Mouse (Mus musculus) layer of hippocampus, postnatal 25 days (tissue): ENCODE results near the gene Serping1. TPM values are rescaled to one million over a fixed set of nuclear protein-coding genes. Genes with fewer than 3 reads are reported as not detected.

Source experiments
- DNase-seq, 2 experiments: peaks; one replicate each; pipeline ENCODE4 v3.0.0; 2022; ENCODE audit warnings: mixed read lengths in 2 of 2, low spot score in 1 of 2; ENCODE audit errors: extremely low spot score in 1 of 2
- total RNA-seq, 2 experiments: library from RNA; stranded (reverse); gene quantifications; 2 replicates each; pipeline ENCODE4 v1.2.3; 2021

Serping1 gene
- total RNA-seq, 2 experiments from 2014 or later = 5.7 to 7.4 TPM

DNA sequence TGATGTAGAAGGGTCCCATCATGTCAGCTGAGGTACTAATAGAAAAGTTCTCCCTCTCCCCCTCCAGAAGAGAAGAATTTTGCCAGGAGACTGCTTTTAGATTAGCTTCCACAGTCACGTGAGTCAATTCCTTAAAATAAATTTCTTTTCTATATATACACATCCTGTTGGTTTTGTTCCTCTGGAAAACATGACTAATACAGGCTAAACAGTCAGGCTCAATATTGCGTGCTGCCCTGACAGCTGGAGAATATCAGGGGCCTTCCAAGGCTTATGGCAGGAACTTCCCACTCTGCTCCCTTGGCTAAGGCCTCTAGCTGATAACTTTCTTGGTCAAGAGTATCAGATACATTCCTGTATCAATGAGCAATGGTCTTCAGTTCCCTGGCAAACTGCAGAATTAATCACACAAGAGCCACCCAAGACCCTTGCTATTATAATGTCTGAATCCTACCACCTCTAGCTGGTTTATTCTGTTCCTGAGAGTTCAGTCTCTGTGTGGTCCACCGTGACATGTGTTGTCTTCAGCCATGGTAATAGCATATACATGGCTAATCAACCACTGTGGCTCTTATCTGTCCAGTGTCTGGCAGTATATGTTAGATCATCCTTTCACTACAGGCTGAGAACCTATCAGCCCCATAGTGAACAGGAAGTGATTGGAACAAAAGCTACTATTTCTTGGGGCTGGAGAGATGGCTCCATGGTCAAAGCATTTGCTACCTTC, 8.8 kb upstream of the Serping1 start:
- DNase-seq = no peak

DNA sequence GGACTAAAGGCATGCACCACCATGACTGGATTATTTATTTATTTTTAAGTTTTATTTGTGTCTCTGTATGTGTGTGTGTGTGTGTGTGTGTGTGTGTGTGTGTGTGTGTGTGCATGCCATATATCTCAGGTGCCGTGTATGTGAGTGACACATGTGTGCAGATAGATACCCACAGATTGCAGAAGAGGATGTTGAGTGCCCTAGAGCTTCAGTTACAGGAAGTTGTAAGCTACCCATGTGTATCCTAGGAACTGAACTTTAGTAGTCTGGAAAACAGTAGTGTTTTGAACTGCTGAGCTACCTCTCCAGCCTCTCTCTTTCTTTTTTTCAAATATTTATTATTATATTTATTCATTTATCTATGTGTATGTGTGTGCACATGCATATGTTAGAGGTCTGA, 8.1 kb upstream of the Serping1 start:
- DNase-seq = no peak

DNA sequence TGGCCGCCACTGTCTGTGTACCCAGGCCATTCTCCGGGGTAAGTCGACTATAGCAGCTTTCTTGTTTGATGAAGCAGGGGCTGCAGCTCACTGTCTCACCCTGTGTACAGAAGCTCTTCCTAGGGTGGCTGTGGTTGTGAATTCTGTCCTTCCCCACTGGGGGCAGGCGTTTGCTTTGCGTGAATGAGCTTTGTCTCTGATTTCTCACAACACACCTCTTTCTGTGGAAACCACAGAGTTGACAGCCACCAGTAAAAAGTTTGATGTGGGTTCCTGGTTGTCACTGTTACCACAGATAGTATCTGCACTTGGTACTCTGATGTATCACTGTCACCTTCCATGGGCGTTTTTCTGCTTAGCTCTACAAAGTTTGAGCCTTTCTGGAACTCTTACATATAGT, 4.0 kb upstream of the Serping1 start:
- DNase-seq = no peak

DNA sequence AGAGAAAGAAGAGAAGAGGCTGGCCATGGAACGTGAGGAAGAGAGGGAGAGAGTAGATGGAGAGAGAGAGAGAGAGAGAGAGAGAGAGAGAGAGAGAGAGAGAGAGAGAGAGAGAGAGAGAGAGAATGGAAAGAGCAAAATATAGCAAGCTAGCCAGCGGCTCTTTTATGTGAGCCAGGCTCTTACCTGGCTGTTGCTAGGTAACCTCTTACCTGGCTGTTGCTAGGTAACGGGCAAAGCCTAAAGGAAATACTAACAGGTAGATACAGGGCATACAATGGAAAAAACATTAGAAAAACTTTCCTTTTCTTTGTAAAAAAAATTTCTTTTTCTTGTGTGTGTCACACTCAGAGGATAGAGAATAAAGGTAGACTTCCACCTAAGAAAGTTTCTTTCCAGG, 2.5 kb upstream of the Serping1 start:
- no peak for DNase-seq

DNA sequence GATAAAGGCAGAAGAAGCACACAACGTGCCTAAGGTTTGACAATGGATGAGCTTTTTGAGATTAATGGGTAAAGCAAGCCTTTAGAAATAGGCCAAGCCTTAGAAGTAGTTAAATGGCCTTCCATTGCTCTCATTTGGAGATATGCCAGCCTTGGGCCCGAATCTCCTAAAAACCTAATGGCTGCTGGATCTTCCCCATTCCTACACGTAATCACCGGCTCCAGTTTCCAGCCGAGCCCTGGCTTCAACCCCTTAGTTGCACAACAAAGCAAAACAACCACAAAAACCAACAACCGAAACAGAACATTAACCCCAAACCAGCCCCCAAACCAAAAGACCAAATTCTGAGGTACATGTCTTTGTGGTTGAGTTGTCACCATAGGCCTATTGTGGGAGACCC, 421 bp upstream of the Serping1 start:
- DNase-seq = no peak

DNA sequence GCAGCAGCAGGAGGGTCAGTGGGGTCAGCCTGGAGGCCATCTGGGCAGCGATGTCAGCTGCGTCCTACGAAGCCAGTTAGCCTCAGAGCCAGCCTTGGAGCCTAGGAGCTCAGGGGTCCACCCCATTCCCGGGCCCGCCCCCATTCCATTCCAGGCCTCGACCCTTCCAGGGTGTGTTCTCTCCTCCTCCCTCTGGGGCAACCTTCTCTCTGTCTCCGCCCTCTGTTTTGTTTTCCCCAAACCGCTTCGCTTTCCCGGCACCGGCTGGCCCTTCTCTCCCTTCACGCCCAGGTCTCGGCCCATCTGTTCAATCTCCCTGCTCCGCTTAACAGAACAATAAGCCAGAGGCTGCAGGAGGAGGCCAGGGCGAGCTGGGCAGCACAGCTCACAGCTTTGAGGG, 493 bp downstream of the Serping1 start:
- peak in 1 of 2 experiments; percentile 9 for DNase-seq

DNA sequence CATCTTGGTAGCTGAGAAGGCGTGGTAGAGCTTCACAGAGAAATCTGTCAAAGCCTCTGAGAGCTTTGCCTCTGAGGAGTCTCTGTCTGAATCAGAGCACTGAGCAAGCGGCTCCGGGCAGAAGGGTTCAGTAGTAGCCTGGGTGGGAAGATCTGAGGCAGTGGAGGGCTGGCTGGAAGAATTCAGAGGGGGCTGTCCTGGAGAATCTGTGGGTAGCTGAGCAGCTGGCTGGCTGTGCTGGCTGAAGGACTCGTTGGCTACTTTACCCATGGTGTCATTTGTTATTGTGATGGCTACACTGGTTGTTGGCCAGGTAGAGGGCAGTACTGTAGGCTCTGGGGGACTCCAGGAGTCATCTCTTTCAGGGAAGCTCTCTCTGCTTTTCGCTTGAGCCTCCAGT, 2.0 kb downstream of the Serping1 start:
- DNase-seq = no peak

DNA sequence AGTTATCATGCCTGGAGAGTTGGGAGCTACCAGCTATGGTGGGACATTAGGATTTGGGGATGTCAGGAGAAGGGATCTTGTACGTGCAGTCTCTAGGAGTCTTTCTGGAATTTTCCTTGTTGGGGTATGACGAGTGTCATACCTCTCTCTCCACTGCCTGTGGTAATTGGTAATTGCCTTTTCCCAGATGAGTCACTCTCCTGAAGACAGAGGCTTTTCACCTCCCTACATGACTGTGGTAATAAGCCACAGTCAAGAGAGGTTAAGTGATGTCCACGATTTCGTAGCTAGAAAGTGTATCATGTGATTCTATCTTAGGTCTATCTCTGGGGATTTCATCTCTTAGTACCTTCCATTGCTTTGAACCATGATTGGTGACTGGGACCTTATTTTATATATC, 2.8 kb downstream of the Serping1 start:
- DNase-seq = no peak

DNA sequence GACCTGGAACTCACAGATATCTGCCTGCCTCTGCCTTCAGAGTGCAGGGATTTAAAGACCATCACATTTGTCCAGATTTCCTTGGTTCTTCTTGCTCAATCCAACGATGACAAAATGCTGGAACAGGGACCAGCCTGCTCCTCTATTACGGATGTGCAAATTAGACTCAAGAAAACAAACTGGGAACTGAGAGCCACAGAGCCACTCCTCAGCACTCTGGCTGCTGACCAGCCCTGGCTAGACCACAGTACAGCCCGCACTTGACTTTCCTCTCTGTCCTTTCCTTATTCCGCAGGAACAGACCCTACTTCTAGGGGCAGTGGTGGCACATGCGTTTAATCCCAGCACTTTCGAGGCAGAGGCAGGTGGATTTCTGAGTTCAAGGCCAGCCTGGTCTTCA, 4.7 kb downstream of the Serping1 start:
- DNase-seq = no peak

DNA sequence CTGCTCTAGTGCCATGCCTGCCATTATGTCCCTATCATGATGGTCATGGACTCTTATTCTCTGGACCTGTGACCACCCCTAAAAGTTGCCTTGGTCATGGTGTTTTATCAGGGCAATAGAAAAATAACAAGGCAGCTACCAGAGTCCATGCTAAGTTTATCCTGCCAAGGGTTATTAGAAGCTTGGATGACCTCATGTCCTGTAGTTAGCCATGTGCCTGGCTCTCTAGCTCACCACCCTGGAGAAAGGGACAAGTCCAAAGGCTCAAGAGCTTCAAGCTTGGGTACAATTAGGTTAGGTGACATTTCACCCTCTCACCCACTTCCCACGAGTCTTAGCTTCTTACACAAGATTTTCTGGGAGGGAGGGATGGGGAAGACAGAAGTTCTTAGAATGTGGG, 12.4 kb downstream of the Serping1 start:
- DNase-seq = no peak

DNA sequence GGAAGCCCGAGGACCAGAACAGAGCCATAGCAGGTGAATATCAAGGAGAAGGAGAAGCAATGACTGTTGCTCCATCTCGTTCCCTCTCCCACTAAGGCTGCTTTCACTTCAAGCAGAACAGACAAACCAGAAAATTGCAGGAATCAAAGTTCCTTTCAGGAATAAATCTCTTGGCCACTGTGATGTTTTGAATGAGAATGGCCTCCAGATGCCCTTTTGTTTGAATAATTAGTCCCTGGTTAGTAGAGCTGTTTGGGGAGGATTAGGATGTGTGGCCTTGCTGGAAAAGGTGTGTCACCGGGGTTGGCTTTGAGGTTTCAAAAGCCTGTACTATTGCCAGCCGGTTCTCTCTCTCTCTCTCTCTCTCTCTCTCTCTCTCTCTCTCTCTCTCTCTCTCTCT, 12.9 kb downstream of the Serping1 start:
- no peak for DNase-seq

DNA sequence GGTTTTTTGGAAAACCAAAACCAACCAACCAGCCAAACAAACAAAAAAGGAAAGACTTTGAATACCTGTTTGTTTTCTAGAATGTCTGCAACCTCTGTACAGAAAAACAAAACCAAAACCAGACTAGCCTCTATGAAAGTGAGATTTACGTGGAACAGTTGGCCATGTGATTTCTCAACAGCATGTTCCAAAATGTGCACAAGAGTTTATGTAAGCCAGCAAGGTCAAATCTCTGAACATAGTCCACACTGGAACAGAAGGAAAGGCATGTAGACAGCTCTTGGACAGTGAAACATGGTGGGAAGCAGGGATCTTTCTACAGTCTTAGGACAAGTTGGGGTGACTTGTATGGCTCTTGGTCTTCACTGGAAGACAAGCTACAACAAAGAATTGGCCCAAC, 13.4 kb downstream of the Serping1 start:
- DNase-seq = no peak

DNA sequence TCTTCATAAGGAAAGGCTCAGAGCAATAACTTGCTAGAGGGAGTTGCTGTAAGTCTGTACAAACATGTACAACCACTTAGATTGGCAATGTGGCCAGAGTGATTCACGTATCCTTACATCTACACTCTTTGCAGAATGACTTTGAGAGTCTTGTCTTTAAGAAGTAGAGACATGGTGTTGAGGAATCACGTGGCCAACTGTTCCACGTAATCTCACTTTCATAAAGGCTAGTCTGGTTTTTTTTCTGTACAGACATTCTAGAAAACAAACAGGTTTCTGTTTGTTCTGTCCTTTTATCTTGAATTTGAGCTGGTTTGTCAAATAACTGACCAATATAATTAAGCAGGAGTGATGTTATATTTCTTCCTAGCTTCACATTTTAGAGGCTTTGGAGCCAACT, 13.9 kb downstream of the Serping1 start:
- DNase-seq = no peak

DNA sequence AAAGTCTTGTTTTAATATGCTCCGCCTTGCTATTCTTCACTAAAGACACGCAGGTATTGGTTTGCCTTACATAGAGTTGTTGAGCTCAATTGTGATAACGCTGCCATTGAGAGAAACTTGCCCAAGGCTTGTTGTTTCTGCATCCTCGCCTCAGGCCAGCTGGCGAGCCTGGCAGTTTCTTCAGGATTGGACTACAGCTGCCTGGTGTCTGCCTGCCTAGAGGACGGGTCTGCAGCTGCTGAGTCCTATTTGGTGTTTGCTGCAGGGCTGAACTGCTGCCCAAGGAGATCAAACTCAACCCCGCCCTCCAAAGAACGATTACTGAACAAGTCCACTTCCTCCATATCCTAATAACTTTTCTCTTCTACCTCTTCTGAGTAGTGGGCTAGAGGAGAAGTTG, 14.5 kb downstream of the Serping1 start:
- DNase-seq = no peak

DNA sequence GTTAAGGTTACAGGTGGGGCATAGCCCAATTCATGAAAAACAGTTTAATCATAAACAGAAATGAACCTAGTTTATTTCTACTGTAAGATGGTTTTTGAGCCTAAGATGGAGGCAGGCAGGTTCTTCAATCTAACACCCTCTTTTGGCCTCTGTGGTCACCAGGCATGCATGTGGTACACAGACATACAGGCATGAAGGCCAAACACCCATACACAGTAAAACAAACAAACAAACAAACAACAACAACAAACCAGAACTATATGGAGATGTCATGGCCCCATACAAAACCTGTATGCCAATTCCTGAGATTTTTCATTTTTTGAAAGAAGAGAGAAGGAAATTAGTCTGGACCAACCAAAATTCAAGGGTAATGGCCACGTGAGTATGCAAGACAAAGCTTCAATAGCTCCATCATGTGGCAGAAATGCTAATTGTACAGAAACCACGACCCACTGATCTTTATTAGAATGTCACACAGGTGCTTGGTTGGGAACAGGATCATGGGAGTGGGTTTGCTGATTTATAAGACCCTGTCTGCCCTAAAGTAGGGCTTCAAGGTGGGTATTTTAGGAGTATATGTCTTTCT, 16.6 kb downstream of the Serping1 start:
- no peak for DNase-seq

DNA sequence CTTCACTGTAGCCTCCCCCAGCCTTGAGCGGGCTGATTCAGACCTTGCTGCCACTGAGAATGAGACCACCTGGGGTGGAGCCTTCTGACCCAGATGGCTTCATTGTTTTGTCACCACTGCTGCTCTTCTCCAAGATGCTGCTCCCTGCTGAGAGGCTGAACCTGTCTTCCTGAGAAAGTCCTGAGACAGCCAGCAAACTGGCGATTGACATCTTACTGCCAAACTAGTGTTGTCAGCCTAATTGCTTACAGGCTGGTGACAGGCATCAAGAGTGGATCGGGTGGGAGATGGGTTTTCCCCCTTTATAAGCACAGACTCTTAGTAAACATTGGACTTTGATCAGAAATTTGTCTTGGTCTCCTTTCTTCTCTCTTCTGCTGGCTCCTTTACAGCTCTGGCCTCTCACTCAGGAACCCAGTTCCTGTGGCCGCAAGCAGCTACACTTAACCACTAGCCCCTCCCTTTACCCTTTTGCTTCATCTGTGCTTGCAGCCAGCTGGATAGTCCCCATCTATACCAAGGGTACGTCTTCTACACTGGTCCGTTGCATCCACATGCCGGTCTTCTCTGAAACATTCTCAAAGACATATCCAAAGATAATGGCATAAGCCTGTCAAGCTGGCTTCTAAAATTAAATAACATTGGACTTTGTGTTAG, 18.1 kb downstream of the Serping1 start:
- DNase-seq = no peak

DNA sequence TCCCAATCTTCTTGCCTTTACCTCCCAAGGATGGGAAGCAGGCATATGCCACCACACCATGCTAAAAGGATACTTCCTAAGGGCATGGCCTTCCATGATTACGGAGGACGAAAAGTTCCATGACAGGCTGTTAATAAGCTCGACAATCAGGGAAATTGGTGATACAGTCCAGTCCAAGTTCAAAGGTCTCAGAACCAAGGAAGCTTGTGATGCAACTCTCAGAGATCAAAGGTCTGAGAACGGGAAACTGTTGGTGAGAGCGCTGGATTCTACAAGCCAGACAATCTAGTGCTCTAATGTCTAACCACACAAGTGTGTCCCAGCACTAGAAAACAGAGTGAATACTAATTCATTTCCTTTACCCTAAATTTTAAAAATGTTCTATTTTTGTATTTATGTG, 19.0 kb downstream of the Serping1 start:
- DNase-seq = no peak

DNA sequence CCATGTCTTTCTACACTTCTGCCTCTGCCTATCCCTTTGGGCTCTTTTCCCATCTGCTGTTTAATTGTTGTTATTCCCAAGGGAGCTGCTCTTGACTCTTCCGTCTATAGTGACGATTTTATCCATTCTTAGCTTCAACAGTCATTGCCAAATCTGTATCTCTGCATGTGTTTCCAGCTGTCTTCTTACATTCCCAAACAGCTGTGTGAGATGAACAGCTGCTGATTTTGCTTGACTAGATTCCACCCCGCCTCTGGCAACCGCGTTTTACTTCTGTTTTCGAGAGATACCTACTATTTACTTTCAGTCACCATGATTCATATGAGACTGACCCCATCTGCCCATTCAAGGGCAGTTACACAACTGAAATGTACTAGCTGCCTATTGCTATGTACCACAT, 25.1 kb downstream of the Serping1 start:
- no peak for DNase-seq

DNA sequence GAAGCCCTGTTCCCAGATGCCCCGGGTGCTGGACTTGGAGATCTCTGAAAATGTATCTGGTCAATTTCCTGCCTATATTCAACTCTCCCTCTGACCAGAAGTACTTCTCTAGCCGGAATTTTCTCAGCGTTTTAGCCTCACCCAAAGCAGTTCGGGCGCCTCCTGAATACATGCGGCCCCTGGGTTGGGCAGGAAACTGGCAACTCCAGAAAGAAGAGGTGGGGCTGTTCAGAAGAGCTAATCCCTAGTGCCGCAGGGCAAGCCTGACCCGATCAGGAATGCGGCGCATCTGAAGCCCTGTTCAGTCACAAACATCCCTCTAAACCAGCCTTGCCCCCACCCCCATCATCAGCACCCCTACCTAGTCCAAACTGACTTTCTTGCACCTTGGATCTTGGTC, 31.1 kb downstream of the Serping1 start:
- DNase-seq = no peak

DNA sequence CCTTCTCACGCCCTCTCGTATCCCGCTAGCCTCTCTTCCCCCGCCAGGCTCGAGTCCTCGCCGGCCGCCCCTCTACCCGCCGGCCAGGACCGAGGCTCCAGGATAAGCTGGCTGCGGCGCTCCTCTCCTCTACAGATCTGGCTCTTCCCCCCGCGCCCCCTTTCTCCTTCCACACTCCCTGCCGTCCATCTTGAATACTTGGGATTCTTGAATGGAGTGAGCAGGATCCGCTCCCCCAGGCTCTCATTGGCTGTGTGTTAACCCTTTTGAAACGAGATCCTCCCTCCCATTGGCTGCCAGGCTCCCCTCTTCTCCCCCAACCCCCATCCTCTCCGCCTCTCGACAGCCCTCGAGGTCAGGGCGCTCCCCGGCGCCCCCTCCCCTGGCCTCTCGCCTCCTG, 31.7 kb downstream of the Serping1 start, which contains the start of gene Gm19426:
Gene Gm19426 (minus strand): TSS at position 95 of the 400 bp plus-strand sequence.
- peak; percentile 47 to 49 for DNase-seq

DNA sequence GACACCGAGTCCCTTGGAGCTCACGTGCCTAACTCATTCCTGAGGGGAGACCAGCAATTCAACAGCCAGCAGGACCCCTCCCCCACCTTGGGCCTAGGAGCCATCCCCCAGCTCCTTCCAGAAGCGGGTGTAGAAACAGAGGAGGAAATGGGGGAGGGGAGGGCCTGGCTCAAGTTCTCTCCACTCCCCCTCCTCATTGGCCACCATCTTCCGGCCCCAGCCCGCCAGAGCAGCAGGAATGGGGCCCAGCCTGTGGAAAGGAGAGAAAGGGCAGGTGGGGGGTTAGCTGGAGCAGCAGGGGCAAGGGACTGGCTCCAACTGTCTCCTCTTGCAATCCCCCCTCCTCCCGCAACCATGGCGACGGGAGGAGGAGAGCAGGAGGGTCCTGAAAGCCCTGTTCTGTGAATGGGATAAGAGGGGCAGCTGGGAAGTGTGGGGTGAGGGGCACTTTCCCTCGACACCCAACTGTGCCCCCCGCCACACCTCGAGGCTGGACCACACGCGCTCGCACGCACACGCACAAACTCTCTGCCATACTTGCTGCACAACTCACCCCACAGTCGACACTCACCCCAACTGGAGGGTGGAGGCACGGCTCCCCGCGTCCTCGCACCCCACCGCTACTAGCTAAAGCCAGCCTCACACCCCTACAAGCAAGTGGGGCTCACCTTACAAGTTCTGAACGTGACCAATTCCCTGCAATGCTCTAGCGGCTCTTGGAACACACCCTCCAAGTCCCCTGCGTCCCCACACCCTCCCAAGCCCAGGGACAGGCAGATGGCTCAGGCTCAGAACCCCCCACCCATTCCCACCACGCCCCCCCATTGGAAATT, 32.6 kb downstream of the Serping1 start:
- DNase-seq = peak in 1 of 2 experiments; percentile 18
